Comparison of ENCODE assay signal across 13 mouse cellular contexts in the genomic region with DNA sequence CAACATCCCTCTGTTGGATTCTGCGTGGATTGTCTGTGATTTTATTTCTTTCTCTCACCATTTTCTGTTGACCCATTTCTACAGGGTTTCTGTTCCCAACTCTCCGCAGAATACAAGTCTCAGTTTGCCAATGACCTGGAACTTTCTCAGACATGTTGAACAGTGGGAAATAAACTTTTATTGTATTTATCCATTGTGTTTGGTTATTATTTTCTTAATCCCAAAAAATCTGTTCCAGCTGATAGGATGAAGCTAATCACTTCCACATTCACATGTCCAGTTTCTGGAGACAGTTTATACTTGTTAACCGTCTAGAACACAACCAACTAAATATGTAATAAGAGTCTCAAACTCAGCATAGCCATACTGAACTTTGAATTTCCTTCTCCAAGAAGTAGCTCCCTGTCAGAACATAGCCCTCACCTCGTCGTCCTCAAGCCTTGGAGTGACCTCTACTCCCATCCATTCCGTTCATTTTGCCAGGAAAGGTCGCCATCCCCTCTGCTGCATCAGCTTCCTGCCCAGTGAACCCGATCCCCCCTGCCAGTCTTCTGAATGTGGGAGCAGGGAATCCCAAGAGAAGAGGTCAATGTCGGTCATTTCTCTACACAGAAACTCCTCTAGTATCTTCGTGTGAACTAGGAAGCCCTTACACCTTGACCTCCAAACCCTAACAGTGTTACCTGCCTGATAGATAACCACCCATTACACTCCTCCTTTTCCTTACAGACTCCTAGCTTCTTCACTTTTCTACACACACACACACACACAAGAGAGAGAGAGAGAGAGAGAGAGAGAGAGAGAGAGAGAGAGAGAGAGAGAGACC. TPM values are rescaled to one million over a fixed set of nuclear protein-coding genes. Genes with fewer than 3 reads are reported as not detected.
A peak's percentile ranks its signal among the peaks of the same experiment; 100 is the strongest.
DNase-seq lines count a peak whose midpoint lies in the region; ATAC-seq and TF ChIP-seq lines count a peak whose summit lies in the region.
"Had no signal": no experiment of that assay in that cellular context is flagged by ENCODE, and none has a peak within 500 bp of the region (broad histone marks: within the 10 kb centered on the region; RNA-seq: fewer than 3 reads in every experiment).

No protein-coding gene starts in this region.

- H3K36me3 ChIP-seq in kidney, adult 2 months (ENCODE audit: control insufficient read depth, insufficient read depth, low read length) = no peaks in the 10 kb centered on the region
- H3K36me3 ChIP-seq in kidney, embryonic 16.5 days (ENCODE audit: insufficient read depth, low read length) = no peaks in the 10 kb centered on the region
- no peaks in the 10 kb centered on the region for H3K36me3 ChIP-seq in embryonic facial prominence, embryonic 10.5 days (replicated peaks)
- no peaks in the 10 kb centered on the region for H3K36me3 ChIP-seq in kidney, embryonic 15.5 days
- no peaks in the 10 kb centered on the region for H3K36me3 ChIP-seq in liver, embryonic 16.5 days (ENCODE audit: control insufficient read depth, insufficient read depth)
- H3K36me3 ChIP-seq in hindbrain, embryonic 14.5 days (replicated peaks; ENCODE audit: control insufficient read depth, insufficient read depth) = no peaks in the 10 kb centered on the region
- H3K36me3 ChIP-seq: hindbrain, embryonic 13.5 days had no signal

- no peak overlapping the region for H3K27ac ChIP-seq in kidney, adult 2 months (ENCODE audit: insufficient read depth, low read depth, low read length)
- H3K27ac ChIP-seq in kidney, embryonic 16.5 days (ENCODE audit: low read length) = no peak overlapping the region
- peak overlapping the region; percentile 30; the same call in 1 of the 2 replicates for H3K27ac ChIP-seq in embryonic facial prominence, embryonic 10.5 days (replicated peaks)
- no peak overlapping the region for H3K27ac ChIP-seq in kidney, embryonic 15.5 days
- peak overlapping the region; percentile 98 for H3K27ac ChIP-seq in liver, embryonic 16.5 days (ENCODE audit: low read length)
- H3K27ac ChIP-seq in hindbrain, embryonic 14.5 days = no peak overlapping the region
- H3K27ac ChIP-seq: hindbrain, embryonic 13.5 days; left cerebral cortex, adult 2 months; macrophage had no signal

- H3K4me3 ChIP-seq in kidney, adult 2 months (ENCODE audit: insufficient read depth, low read depth, low read length) = no peak overlapping the region
- H3K4me3 ChIP-seq in kidney, embryonic 16.5 days (ENCODE audit: low read length) = no peak overlapping the region
- no peak overlapping the region for H3K4me3 ChIP-seq in embryonic facial prominence, embryonic 10.5 days
- no peak overlapping the region for H3K4me3 ChIP-seq in kidney, embryonic 15.5 days (replicated peaks)
- H3K4me3 ChIP-seq in liver, embryonic 16.5 days (ENCODE audit: low read depth, low read length) = peak overlapping the region; percentile 32
- H3K4me3 ChIP-seq in hindbrain, embryonic 14.5 days (replicated peaks; ENCODE audit: low read length) = no peak overlapping the region
- H3K4me3 ChIP-seq: hindbrain, embryonic 13.5 days; left cerebral cortex, adult 2 months had no signal

- TF ChIP-seq POLR2A in kidney, adult 2 months (IDR thresholded peaks at IDR 0.05; ENCODE audit: low read depth, low read length) = no peak

- no peaks in the 10 kb centered on the region for H3K4me1 ChIP-seq in kidney, adult 2 months (ENCODE audit: control insufficient read depth, insufficient read depth, low read length)
- no peaks in the 10 kb centered on the region for H3K4me1 ChIP-seq in kidney, embryonic 16.5 days (ENCODE audit: insufficient read depth, low read length)
- peaks cover 11% of the 10 kb centered on the region for H3K4me1 ChIP-seq in embryonic facial prominence, embryonic 10.5 days
- H3K4me1 ChIP-seq in kidney, embryonic 15.5 days = peaks cover 6% of the 10 kb centered on the region; the same call in 1 of the 2 replicates
- peaks cover 48% of the 10 kb centered on the region for H3K4me1 ChIP-seq in liver, embryonic 16.5 days (ENCODE audit: control insufficient read depth, low read depth, low read length)
- no peaks in the 10 kb centered on the region for H3K4me1 ChIP-seq in hindbrain, embryonic 14.5 days (replicated peaks; ENCODE audit: control insufficient read depth, insufficient read depth, low read length)

- no peaks in the 10 kb centered on the region for H3K27me3 ChIP-seq in kidney, adult 2 months (replicated peaks; ENCODE audit: control insufficient read depth, insufficient read depth, low read length)
- no peaks in the 10 kb centered on the region for H3K27me3 ChIP-seq in kidney, embryonic 16.5 days (ENCODE audit: insufficient read depth, low read length)
- H3K27me3 ChIP-seq in embryonic facial prominence, embryonic 10.5 days (replicated peaks; ENCODE audit: low read depth, poor library complexity, severe bottlenecking) = no peaks in the 10 kb centered on the region
- H3K27me3 ChIP-seq in kidney, embryonic 15.5 days = no peaks in the 10 kb centered on the region
- no peaks in the 10 kb centered on the region for H3K27me3 ChIP-seq in liver, embryonic 16.5 days (ENCODE audit: control insufficient read depth, insufficient read depth, low read depth, low read length)
- no peaks in the 10 kb centered on the region for H3K27me3 ChIP-seq in hindbrain, embryonic 14.5 days (ENCODE audit: control insufficient read depth, insufficient read depth, low read length)
- H3K27me3 ChIP-seq: hindbrain, embryonic 13.5 days had no signal

- WGBS in kidney, adult 2 months = 50% methylated on average over 10 of the region's 10 CpGs
- whole genome bisulfite sequencing in kidney, embryonic 16.5 days = 52% methylated on average over 10 of the region's 10 CpGs
- 72% methylated on average over 10 of the region's 10 CpGs for WGBS in embryonic facial prominence, embryonic 10.5 days
- 54% methylated on average over 10 of the region's 10 CpGs for WGBS in kidney, embryonic 15.5 days
- WGBS in liver, embryonic 16.5 days (ENCODE audit: insufficient replicate concordance) = 55% methylated on average over 10 of the region's 10 CpGs
- 72% methylated on average over 10 of the region's 10 CpGs for WGBS in hindbrain, embryonic 14.5 days

- H3K4me2 ChIP-seq in kidney, embryonic 16.5 days (replicated peaks; ENCODE audit: low read depth, low read length) = no peak overlapping the region
- no peak overlapping the region for H3K4me2 ChIP-seq in kidney, embryonic 15.5 days
- H3K4me2 ChIP-seq in liver, embryonic 16.5 days (ENCODE audit: low read depth, low read length) = peak overlapping the region; percentile 63
- no peak overlapping the region for H3K4me2 ChIP-seq in hindbrain, embryonic 14.5 days (replicated peaks)
- H3K4me2 ChIP-seq: hindbrain, embryonic 13.5 days; lung, embryonic 14.5 days had no signal

- H3K9ac ChIP-seq in kidney, embryonic 16.5 days (replicated peaks; ENCODE audit: low read length) = no peak overlapping the region
- H3K9ac ChIP-seq in kidney, embryonic 15.5 days = no peak overlapping the region
- H3K9ac ChIP-seq in liver, embryonic 16.5 days (ENCODE audit: low read depth, low read length) = peak overlapping the region; percentile 55
- H3K9ac ChIP-seq in hindbrain, embryonic 14.5 days = no peak overlapping the region
- H3K9ac ChIP-seq: hindbrain, embryonic 13.5 days; lung, embryonic 14.5 days had no signal

- peak; percentile 69 for DNase-seq in kidney, adult 2 months
- no peak for DNase-seq in embryonic facial prominence, embryonic 10.5 days (ENCODE audit: low spot score)
- DNase-seq in hindbrain, embryonic 14.5 days (ENCODE audit: low spot score) = no peak
- no peak for DNase-seq in embryo, embryonic 10 days (ENCODE audit: low spot score)
- DNase-seq: cerebellum, postnatal 10 days; lung, embryonic 14.5 days had no signal

- H3K9me3 ChIP-seq in kidney, embryonic 16.5 days (ENCODE audit: low read length) = no peaks in the 10 kb centered on the region
- no peaks in the 10 kb centered on the region for H3K9me3 ChIP-seq in embryonic facial prominence, embryonic 10.5 days
- no peaks in the 10 kb centered on the region for H3K9me3 ChIP-seq in kidney, embryonic 15.5 days (replicated peaks)
- H3K9me3 ChIP-seq in liver, embryonic 16.5 days (replicated peaks; ENCODE audit: control insufficient read depth, low read length) = no peaks in the 10 kb centered on the region
- H3K9me3 ChIP-seq in hindbrain, embryonic 14.5 days (ENCODE audit: control insufficient read depth, low read length) = no peaks in the 10 kb centered on the region
- H3K9me3 ChIP-seq: hindbrain, embryonic 13.5 days had no signal

- no peak for TF ChIP-seq CTCF in kidney, adult 2 months (conservative IDR thresholded peaks at IDR 0.05; ENCODE audit: insufficient read depth, insufficient read length, low read depth, low read length)

- no peak for ATAC-seq in kidney, embryonic 16.5 days (ENCODE audit: low FRiP score, low TSS enrichment)
- 0 out of 2 replicates have a peak, but pooled peaks have one; percentile 5 for ATAC-seq in kidney, embryonic 15.5 days (replicated peaks; ENCODE audit: low FRiP score)
- ATAC-seq in liver, embryonic 16.5 days (ENCODE audit: low read depth) = no peak
- ATAC-seq in hindbrain, embryonic 14.5 days (ENCODE audit: low FRiP score) = no peak
- ATAC-seq: forebrain, embryonic 16.5 days had no signal

RNA-seq across cellular contexts. Expression of a gene that starts 46.6 kb away (rescaled TPM):
- polyA plus RNA-seq in kidney, adult 2 months (2012; rRNA removed) = 11.5 and 12.5 TPM in 2 replicates
- 7.7 and 8.0 TPM in 2 replicates for polyA plus RNA-seq in kidney, embryonic 16.5 days (2015; fragmentation: Nextera tagmentation; extraction: Ambion mirVana)
- 8.0 and 8.1 TPM in 2 replicates for polyA plus RNA-seq in embryonic facial prominence, embryonic 10.5 days (2016; fragmentation: Nextera tagmentation; extraction: Ambion mirVana)
- 10.1 and 10.2 TPM in 2 replicates for polyA plus RNA-seq in kidney, embryonic 15.5 days (2015; fragmentation: Nextera tagmentation; extraction: Ambion mirVana)
- polyA plus RNA-seq in liver, embryonic 16.5 days (2015; fragmentation: Nextera tagmentation; extraction: Ambion mirVana) = 25.9 and 26.5 TPM in 2 replicates
- polyA plus RNA-seq in hindbrain, embryonic 14.5 days (2014; fragmentation: Nextera tagmentation; extraction: Ambion mirVana) = 11.7 and 12.4 TPM in 2 replicates

Comparison
In these comparisons a context has a peak if more than half of its experiments do, and no peak if none do; other contexts are left out.
1. H3K27ac ChIP-seq: peak in embryonic facial prominence, embryonic 10.5 days (single experiment) and liver, embryonic 16.5 days (single experiment); none in kidney, adult 2 months (single experiment), kidney, embryonic 16.5 days (single experiment), kidney, embryonic 15.5 days (single experiment) and hindbrain, embryonic 14.5 days (single experiment).